Mouse (Mus musculus) CH12.LX (cell line): Measurements from ENCODE around the gene Cdh18.

Source experiments
- CTCF ChIP-seq, 2 experiments: IDR thresholded peaks in 1 of 2; conservative IDR thresholded peaks in 1 of 2; 2 replicates each; pipeline ENCODE4 v1.5.1; 2011 to 2012; ENCODE audit warnings: low read depth in 2 of 2, low read length in 2 of 2, improper control_type of control experiment in 1 of 2, inconsistent platforms in 1 of 2, mild to moderate bottlenecking in 1 of 2, moderate library complexity in 1 of 2
- MAX ChIP-seq: IDR thresholded peaks from 2 replicates; pipeline ENCODE4 v1.6.1; 2011; ENCODE audit warnings: low read length, improper control_type of control experiment
- UBTF ChIP-seq: IDR thresholded peaks from 2 replicates; pipeline ENCODE4 v1.6.1; 2012; ENCODE audit warnings: low read depth, mild to moderate bottlenecking, inconsistent platforms, low read length, improper control_type of control experiment, moderate library complexity

- TF ChIP-seq CTCF (conservative IDR thresholded peaks at IDR 0.05 in 1 of 2, IDR thresholded peaks at IDR 0.05 in 1 of 2; ENCODE audit: low read depth in 2 of 2, low read length in 2 of 2) (no peak), UBTF (no peak), MAX (no peak)
Observed at GRCm38 (mm10) chr15:23408256-23408655, 859.4 kb downstream of the Cdh18 start.
